Mouse (Mus musculus): ENCODE measurements at regions not wholly inside any gene's neighbourhood (a gene's known extent, or its start where the extent isn't known, plus 50 kb on each side); places are given as distances from the start of the nearest gene placed in this dataset.

- TF ChIP-seq CTCF (IDR thresholded peaks at IDR 0.05; ENCODE audit: low read depth) = no peak
- no peak for TF ChIP-seq EP300 (IDR thresholded peaks at IDR 0.05; ENCODE audit: low read depth)
These were observed 231.7 kb upstream of the Pitrm1 start for GRCm38 (mm10) chr13:6316201-6316600.

Data from liver, embryonic 14.5 days (tissue).